Mouse (Mus musculus): ENCODE results near the gene Xrcc1.
"Not testable (repeated sequence)": the region's sequence is repeated elsewhere in the genome, so short reads cannot be mapped to it uniquely, and the experiment has no call there.

Xrcc1 gene

GRCm38 (mm10) chr7:24546068-24546614, at the start of gene Xrcc1, which contains the start of gene Pinlyp:
Xrcc1 (plus strand) TSS chr7:24546289.
Pinlyp (minus strand) TSS chr7:24546118.
- no peak for DNase-seq (ENCODE audit: inconsistent ontology term)

- no peak for DNase-seq (ENCODE audit: inconsistent ontology term)
These were observed 46.1 kb upstream of the Xrcc1 start for GRCm38 (mm10) chr7:24499856-24500577.

- DNase-seq (ENCODE audit: inconsistent ontology term): no peak
These were observed 45.2 kb upstream of the Xrcc1 start for GRCm38 (mm10) chr7:24500929-24501328.

- no peak for DNase-seq (ENCODE audit: inconsistent ontology term)
These were observed 44.6 kb upstream of the Xrcc1 start for GRCm38 (mm10) chr7:24501492-24501891.

- no peak for DNase-seq (ENCODE audit: inconsistent ontology term)
These were observed 42.1 kb upstream of the Xrcc1 start for GRCm38 (mm10) chr7:24504004-24504403.

- DNase-seq (ENCODE audit: inconsistent ontology term): no peak
These were observed 41.2 kb upstream of the Xrcc1 start for GRCm38 (mm10) chr7:24504868-24505267.

GRCm38 (mm10) chr7:24505447-24506064, 40.5 kb upstream of the Xrcc1 start:
- DNase-seq (ENCODE audit: inconsistent ontology term): no peak

- no peak for DNase-seq (ENCODE audit: inconsistent ontology term)
These were observed 40.0 kb upstream of the Xrcc1 start for GRCm38 (mm10) chr7:24506065-24506459.

GRCm38 (mm10) chr7:24506476-24506837, 39.6 kb upstream of the Xrcc1 start:
- no peak for DNase-seq (ENCODE audit: inconsistent ontology term)

GRCm38 (mm10) chr7:24506838-24507725, 39.0 kb upstream of the Xrcc1 start, which contains the start of gene Zfp428:
Zfp428 (plus strand) TSS chr7:24507006.
- peak; percentile 90 for DNase-seq (ENCODE audit: inconsistent ontology term)

GRCm38 (mm10) chr7:24507726-24508114, 38.4 kb upstream of the Xrcc1 start:
- DNase-seq (ENCODE audit: inconsistent ontology term): no peak

- no peak for DNase-seq (ENCODE audit: inconsistent ontology term)
These were observed 33.7 kb upstream of the Xrcc1 start, which contains the start of gene AC161166.1 for GRCm38 (mm10) chr7:24512355-24512754. AC161166.1 (minus strand) TSS chr7:24512455.

- not testable (repeated sequence) for DNase-seq (ENCODE audit: inconsistent ontology term)
These were observed 29.8 kb upstream of the Xrcc1 start for GRCm38 (mm10) chr7:24516319-24516718.

GRCm38 (mm10) chr7:24517077-24517476, 29.0 kb upstream of the Xrcc1 start:
- no peak for DNase-seq (ENCODE audit: inconsistent ontology term)

GRCm38 (mm10) chr7:24517654-24518053, 28.4 kb upstream of the Xrcc1 start:
- DNase-seq (ENCODE audit: inconsistent ontology term): no peak

GRCm38 (mm10) chr7:24519130-24519529, 27.0 kb upstream of the Xrcc1 start:
- DNase-seq (ENCODE audit: inconsistent ontology term): no peak

- not testable (repeated sequence) for DNase-seq (ENCODE audit: inconsistent ontology term)
These were observed 26.0 kb upstream of the Xrcc1 start for GRCm38 (mm10) chr7:24520054-24520453.

GRCm38 (mm10) chr7:24522805-24523204, 23.3 kb upstream of the Xrcc1 start:
- DNase-seq (ENCODE audit: inconsistent ontology term): peak; percentile 52

GRCm38 (mm10) chr7:24523723-24524122, 22.4 kb upstream of the Xrcc1 start:
- no peak for DNase-seq (ENCODE audit: inconsistent ontology term)

GRCm38 (mm10) chr7:24524978-24525377, 21.1 kb upstream of the Xrcc1 start:
- DNase-seq (ENCODE audit: inconsistent ontology term): no peak

GRCm38 (mm10) chr7:24525686-24526420, 20.2 kb upstream of the Xrcc1 start:
- DNase-seq (ENCODE audit: inconsistent ontology term): no peak
